Mouse (Mus musculus) CH12.LX (cell line): ENCODE results near the gene Letm1.

Experiments
- CHD2 ChIP-seq: IDR thresholded peaks from 2 replicates; pipeline ENCODE4 v1.6.1; 2011; ENCODE audit warnings: low read length, improper control_type of control experiment
- CTCF ChIP-seq, 2 experiments: IDR thresholded peaks in 1 of 2; conservative IDR thresholded peaks in 1 of 2; 2 replicates each; pipeline ENCODE4 v1.5.1; 2011 to 2012; ENCODE audit warnings: low read depth in 2 of 2, low read length in 2 of 2, improper control_type of control experiment in 1 of 2, inconsistent platforms in 1 of 2, mild to moderate bottlenecking in 1 of 2, moderate library complexity in 1 of 2
- EP300 ChIP-seq: IDR thresholded peaks from 2 replicates; pipeline ENCODE4 v1.6.1; 2011; ENCODE audit warnings: low read length, improper control_type of control experiment
- JUND ChIP-seq: conservative IDR thresholded peaks from 2 replicates; pipeline ENCODE4 v1.6.1; 2011; ENCODE audit warnings: low read depth, low read length, improper control_type of control experiment
- KAT2A ChIP-seq: IDR thresholded peaks from 2 replicates; pipeline ENCODE4 v1.6.1; 2012; ENCODE audit warnings: low read length, improper control_type of control experiment, inconsistent platforms; ENCODE audit not compliant: insufficient replicate concordance
- MYC ChIP-seq: IDR thresholded peaks from 2 replicates; pipeline ENCODE4 v1.6.1; 2011; ENCODE audit warnings: low read depth, mild to moderate bottlenecking, improper control_type of control experiment, low read length
- NELFE ChIP-seq: IDR thresholded peaks from 2 replicates; pipeline ENCODE4 v1.6.1; 2011; ENCODE audit warnings: low read depth, low read length, improper control_type of control experiment
- POLR2A ChIP-seq: IDR thresholded peaks from 2 replicates; pipeline ENCODE4 v1.6.1; 2011; ENCODE audit warnings: low read depth, mild to moderate bottlenecking, improper control_type of control experiment, low read length
- POLR2AphosphoS2 ChIP-seq: IDR thresholded peaks from 2 replicates; pipeline ENCODE4 v1.6.1; 2011; ENCODE audit warnings: low read depth, low read length, improper control_type of control experiment
- RCOR1 ChIP-seq: conservative IDR thresholded peaks from 2 replicates; pipeline ENCODE4 v1.6.1; 2012; ENCODE audit warnings: low read depth, mild to moderate bottlenecking, inconsistent platforms, low read length, improper control_type of control experiment
- TBP ChIP-seq: conservative IDR thresholded peaks from 2 replicates; pipeline ENCODE4 v1.6.1; 2011; ENCODE audit warnings: low read depth, low read length, improper control_type of control experiment
- UBTF ChIP-seq: IDR thresholded peaks from 2 replicates; pipeline ENCODE4 v1.6.1; 2012; ENCODE audit warnings: low read depth, mild to moderate bottlenecking, inconsistent platforms, low read length, improper control_type of control experiment, moderate library complexity
- ZNF384 ChIP-seq: IDR thresholded peaks from 2 replicates; pipeline ENCODE4 v1.6.1; 2012; ENCODE audit warnings: low read depth, low read length, improper control_type of control experiment, inconsistent platforms

DNA sequence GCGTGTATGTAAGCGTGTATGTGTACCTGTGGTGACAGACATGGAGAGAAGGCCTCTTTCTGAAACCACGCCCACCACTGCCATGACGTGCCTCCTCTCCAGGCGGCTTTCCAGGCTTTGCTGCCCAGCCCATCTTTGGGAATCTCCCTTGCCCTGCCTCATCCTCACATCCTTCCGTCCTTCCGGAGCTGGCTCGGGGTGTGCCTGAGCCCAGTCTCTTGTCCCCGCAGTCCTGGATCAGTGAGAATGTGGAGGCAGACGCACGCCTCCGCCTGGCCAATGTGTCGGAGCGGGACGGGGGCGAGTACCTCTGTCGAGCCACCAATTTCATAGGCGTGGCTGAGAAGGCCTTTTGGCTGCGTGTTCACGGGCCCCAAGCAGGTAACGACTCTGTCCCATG is 51.6 kb downstream of the Letm1 start:
- TF ChIP-seq MYC: no peak
- no peak for TF ChIP-seq TBP
- no peak for TF ChIP-seq KAT2A
- TF ChIP-seq CTCF (conservative IDR thresholded peaks at IDR 0.05 in 1 of 2, IDR thresholded peaks at IDR 0.05 in 1 of 2; ENCODE audit: low read depth in 2 of 2, low read length in 2 of 2): no peak
- no peak for TF ChIP-seq NELFE
- TF ChIP-seq JUND: no peak
- TF ChIP-seq RCOR1: no peak
- TF ChIP-seq UBTF: no peak
- no peak for TF ChIP-seq POLR2A
- TF ChIP-seq POLR2AphosphoS2: no peak
- no peak for TF ChIP-seq EP300
- no peak for TF ChIP-seq ZNF384
- TF ChIP-seq CHD2: no peak
